Mouse (Mus musculus) T-helper 1 cell (primary cell): ENCODE data around the gene Cdh13.
"Not testable (repeated sequence)": the region's sequence is repeated elsewhere in the genome, so short reads cannot be mapped to it uniquely, and the experiment has no call there.

Experiments used
- in situ Hi-C: fragments of 300-600 bp; cut with MboI, MseI; formaldehyde crosslinking; loops from one replicate; pipeline ENCODE4 v1.15.1; 2025; ENCODE audit warnings: high pct_unique_total_duplicates

The Cdh13 gene

GRCm38 (mm10) chr8:118665081-118665480 lies 381.5 kb downstream of the Cdh13 start:
- in situ Hi-C loops: no loop called here

- in situ Hi-C loops: no loop called here
Observed at GRCm38 (mm10) chr8:118667736-118668135, 384.2 kb downstream of the Cdh13 start.

- in situ Hi-C loops: no loop called here
Observed at GRCm38 (mm10) chr8:118676233-118676632, 392.7 kb downstream of the Cdh13 start.

GRCm38 (mm10) chr8:118679347-118679746 lies 395.8 kb downstream of the Cdh13 start:
- in situ Hi-C loops: no loop called here

GRCm38 (mm10) chr8:118683386-118683785 lies 399.9 kb downstream of the Cdh13 start:
- in situ Hi-C loops: no loop called here

GRCm38 (mm10) chr8:118685863-118686262 lies 402.3 kb downstream of the Cdh13 start:
- in situ Hi-C loops: no loop called here

- in situ Hi-C loops: no loop called here
Observed at GRCm38 (mm10) chr8:118689849-118690248, 406.3 kb downstream of the Cdh13 start.

- in situ Hi-C loops: no loop called here
Observed at GRCm38 (mm10) chr8:118701312-118701880, 417.9 kb downstream of the Cdh13 start.

- in situ Hi-C loops: no loop called here
Observed at GRCm38 (mm10) chr8:118709366-118709765, 425.8 kb downstream of the Cdh13 start.

GRCm38 (mm10) chr8:118711631-118712030 lies 428.1 kb downstream of the Cdh13 start:
- in situ Hi-C loops: no loop called here

GRCm38 (mm10) chr8:118713111-118713510 lies 429.6 kb downstream of the Cdh13 start:
- in situ Hi-C loops: no loop called here

GRCm38 (mm10) chr8:118713596-118713995 lies 430.1 kb downstream of the Cdh13 start:
- in situ Hi-C loops: no loop called here

- in situ Hi-C loops: no loop called here
Observed at GRCm38 (mm10) chr8:118722896-118723295, 439.4 kb downstream of the Cdh13 start.

GRCm38 (mm10) chr8:118725651-118726050 lies 442.1 kb downstream of the Cdh13 start:
- in situ Hi-C loops: no loop called here

- in situ Hi-C loops: no loop called here
Observed at GRCm38 (mm10) chr8:118741781-118742180, 458.2 kb downstream of the Cdh13 start.

GRCm38 (mm10) chr8:118744991-118745390 lies 461.5 kb downstream of the Cdh13 start:
- in situ Hi-C loops: no loop called here

- in situ Hi-C loops: no loop called here
Observed at GRCm38 (mm10) chr8:118748041-118748604, 464.6 kb downstream of the Cdh13 start.

GRCm38 (mm10) chr8:118749191-118749590 lies 465.7 kb downstream of the Cdh13 start:
- in situ Hi-C loops: no loop called here

GRCm38 (mm10) chr8:118749786-118750185 lies 466.3 kb downstream of the Cdh13 start:
- in situ Hi-C loops: no loop called here

- in situ Hi-C loops: no loop called here
Observed at GRCm38 (mm10) chr8:118753710-118754109, 470.2 kb downstream of the Cdh13 start.

GRCm38 (mm10) chr8:118754119-118754518 lies 470.6 kb downstream of the Cdh13 start:
- in situ Hi-C loops: no loop called here

GRCm38 (mm10) chr8:118777507-118777906 lies 494.0 kb downstream of the Cdh13 start:
- in situ Hi-C loops: not testable (repeated sequence)

- in situ Hi-C loops: no loop called here
Observed at GRCm38 (mm10) chr8:118778374-118778773, 494.8 kb downstream of the Cdh13 start.

- in situ Hi-C loops: no loop called here
Observed at GRCm38 (mm10) chr8:118785646-118786045, 502.1 kb downstream of the Cdh13 start.
